Mouse (Mus musculus): ENCODE measurements around the gene B4galt3. TPM values are rescaled to one million over a fixed set of nuclear protein-coding genes. Genes with fewer than 3 reads are reported as not detected.
"Not testable (repeated sequence)": the region's sequence is repeated elsewhere in the genome, so short reads cannot be mapped to it uniquely, and the experiment has no call there.

Gene B4galt3
- total RNA-seq, 2 experiments from 2014 or later = 18.5 to 19.5 TPM

GRCm38 (mm10) chr1:171239992-171240744, 30.0 kb upstream of the B4galt3 start:
- no peak for DNase-seq (ENCODE audit: low spot score in 2 of 2)

GRCm38 (mm10) chr1:171240911-171241310, 29.2 kb upstream of the B4galt3 start:
- no peak for DNase-seq (ENCODE audit: low spot score in 2 of 2)

GRCm38 (mm10) chr1:171241952-171242351, 28.2 kb upstream of the B4galt3 start:
- not testable (repeated sequence) for DNase-seq (ENCODE audit: low spot score in 2 of 2)

DNA sequence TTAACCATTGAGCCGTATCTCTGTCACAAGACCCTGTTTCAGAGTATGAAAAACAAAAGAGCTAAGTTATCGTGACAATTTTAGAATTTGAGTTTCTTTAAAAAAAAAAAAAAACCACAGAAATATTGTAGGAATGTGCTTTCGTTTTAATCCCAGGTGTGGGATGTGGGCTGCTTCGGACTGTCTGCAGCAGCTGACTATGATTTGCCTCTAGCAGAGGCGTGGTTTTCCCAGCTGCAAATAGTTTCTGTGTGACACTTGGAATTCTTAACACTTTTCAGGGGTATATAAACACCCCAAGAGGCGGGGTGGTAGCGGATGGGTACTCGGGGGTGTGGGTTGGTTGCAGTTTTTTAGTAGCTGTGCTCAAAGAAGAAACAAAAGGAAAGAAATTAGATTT, 24.8 kb upstream of the B4galt3 start:
- no peak for DNase-seq (ENCODE audit: low spot score in 2 of 2)

GRCm38 (mm10) chr1:171246709-171247452, 23.2 kb upstream of the B4galt3 start:
- DNase-seq (ENCODE audit: low spot score in 2 of 2) = peak; percentile 97 to 98

DNA sequence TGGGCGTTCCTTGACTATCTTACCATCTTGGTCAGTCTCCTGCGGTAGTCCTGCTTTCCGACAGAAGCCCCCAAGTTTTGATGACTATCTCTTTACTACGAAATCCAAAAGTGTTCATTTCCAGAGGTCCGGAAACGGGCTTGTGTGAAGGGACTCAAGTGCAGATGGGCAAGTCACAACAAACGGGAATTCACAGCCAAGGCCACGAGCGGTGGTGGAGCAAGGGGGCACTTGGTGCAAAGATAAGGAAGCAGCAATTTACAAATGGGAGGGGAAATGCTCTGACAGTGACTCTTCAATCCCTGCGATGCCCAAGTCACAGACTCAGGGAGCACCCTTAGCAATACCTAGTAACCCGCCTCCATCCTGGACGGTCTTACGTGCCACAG, 22.7 kb upstream of the B4galt3 start:
- no peak for DNase-seq (ENCODE audit: low spot score in 2 of 2)

DNA sequence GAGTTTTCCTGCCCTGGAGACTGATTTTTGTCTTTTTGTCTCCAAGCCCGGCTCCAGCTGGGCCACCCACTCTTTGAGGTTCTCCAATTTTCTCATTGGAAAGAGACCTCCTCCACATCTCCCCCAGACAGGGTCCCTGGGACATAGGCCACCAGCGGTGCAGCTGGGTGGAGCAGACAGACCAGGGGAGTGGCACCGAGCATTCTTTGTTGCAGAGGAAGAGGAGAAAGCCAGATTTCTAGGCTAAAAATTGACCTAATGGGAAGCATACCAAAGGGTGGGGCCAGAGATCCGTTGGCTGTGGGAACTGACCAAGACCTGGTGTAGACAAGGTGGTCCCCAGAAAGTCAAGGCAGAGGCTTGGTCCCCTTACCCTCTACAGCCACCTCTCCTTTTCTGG, 22.2 kb upstream of the B4galt3 start:
- DNase-seq (ENCODE audit: low spot score in 2 of 2) = no peak

- DNase-seq (ENCODE audit: low spot score in 2 of 2) = no peak
Measured at GRCm38 (mm10) chr1:171248386-171249226, 21.5 kb upstream of the B4galt3 start.

DNA sequence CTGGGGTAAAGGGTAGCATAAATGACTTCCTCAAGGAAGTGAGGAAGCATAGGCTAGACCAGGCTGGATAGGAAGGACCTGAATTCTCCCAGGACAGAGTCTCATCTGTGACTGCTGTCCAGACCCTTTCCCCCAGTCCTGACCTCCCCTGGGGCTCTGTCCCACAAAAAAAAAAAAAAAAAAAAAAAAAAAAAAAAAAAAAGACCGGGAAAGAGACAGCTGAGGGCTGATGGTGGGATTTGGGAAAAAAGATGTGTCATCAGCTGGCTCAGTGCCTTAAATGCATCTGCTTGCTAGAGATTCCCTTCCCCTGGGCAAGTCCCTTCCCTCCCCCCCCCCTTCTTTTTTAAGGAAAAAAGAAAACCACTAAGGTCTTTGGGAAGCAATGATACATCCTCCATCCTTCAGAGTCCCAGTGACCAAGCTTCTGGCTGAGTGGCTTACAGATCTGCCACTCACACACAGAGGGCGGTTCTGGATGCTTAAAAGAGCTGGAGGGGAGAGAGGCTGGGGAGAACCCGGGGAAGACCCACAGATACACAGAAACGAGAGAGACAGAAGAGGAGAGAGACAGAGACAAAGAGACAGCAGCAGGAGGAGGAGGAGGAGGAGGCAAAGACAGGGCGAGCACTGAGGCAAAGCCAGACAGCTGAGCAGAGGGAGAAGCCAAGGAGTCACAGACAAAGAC, 20.1 kb upstream of the B4galt3 start, which contains the start of gene Adamts4:
Gene Adamts4 (plus strand): TSS at position 509 of the 688 bp plus-strand sequence.
- DNase-seq (ENCODE audit: low spot score in 2 of 2) = peak in 1 of 2 experiments; percentile 67

GRCm38 (mm10) chr1:171250680-171251593, 19.2 kb upstream of the B4galt3 start, which contains the start of gene Ndufs2:
Gene Ndufs2 (minus strand): TSS chr1:171251388.
- DNase-seq (ENCODE audit: low spot score in 2 of 2) = peak in 1 of 2 experiments; percentile 64

- peak in 1 of 2 experiments; percentile 69 for DNase-seq (ENCODE audit: low spot score in 2 of 2)
Measured at GRCm38 (mm10) chr1:171251594-171252324, 18.4 kb upstream of the B4galt3 start.

DNA sequence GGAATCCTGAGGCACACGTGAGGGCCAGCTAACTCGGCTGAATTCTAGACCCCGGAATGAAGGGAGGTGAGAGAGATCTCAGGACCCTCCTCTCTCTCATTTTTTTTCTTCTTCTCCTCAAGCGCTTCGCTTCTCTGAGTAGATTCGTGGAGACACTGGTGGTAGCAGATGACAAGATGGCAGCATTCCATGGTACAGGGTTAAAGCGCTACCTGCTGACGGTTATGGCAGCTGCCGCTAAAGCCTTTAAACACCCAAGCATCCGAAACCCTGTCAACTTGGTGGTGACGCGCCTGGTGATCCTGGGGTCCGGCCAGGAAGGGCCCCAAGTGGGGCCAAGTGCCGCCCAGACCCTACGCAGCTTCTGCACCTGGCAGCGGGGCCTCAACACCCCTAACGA, 17.7 kb upstream of the B4galt3 start:
- no peak for DNase-seq (ENCODE audit: low spot score in 2 of 2)

DNA sequence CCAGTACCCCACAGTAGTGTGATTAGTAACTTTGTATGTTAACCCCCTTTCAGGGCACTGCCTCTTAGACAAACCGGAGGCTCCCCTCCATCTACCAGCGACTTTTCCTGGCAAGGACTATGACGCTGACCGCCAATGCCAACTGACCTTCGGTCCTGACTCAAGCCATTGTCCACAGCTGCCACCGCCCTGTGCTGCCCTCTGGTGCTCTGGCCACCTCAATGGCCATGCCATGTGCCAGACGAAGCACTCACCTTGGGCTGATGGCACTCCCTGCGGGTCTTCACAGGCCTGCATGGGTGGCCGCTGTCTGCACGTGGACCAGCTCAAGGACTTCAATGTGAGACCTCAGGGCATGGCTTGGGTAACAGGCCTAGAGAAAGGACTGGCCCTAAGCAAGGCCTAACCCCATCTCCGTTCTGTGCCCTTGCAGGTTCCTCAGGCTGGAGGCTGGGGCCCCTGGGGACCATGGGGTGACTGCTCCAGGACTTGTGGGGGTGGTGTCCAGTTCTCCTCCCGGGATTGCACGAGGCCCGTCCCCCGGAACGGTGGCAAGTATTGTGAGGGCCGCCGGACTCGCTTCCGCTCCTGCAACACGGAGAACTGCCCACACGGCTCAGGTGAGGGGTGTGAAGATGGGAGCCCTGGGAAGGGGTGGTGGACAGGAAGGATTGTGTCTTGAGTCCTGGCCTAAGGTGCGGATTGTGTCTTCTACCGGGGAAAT, 13.9 kb upstream of the B4galt3 start:
- no peak for DNase-seq (ENCODE audit: low spot score in 2 of 2)

DNA sequence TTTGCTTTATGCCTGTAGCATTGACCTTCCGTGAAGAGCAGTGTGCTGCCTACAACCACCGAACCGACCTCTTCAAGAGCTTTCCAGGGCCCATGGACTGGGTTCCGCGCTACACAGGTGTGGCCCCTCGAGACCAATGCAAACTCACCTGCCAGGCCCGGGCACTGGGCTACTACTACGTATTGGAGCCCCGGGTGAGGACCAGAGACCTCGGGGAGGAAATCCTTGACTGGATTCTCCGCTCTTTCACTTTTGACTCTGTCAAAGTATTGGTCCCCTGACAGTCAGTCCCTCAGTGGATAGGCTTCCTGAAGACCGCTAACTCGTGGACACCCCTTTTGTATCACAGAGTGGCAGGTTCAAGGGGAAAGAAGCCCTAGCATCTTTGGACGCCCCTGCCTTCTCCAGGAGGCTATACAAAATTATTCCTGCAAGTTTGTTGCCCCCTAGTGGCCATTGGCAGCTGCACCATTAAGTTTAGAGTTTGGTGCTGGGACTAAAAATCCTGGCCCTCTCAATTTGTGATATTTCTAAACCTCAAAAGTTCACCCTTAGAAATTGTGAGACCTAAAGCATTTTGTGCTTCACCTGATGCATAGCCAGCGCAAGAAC, 13.1 kb upstream of the B4galt3 start:
- peak in 1 of 2 experiments; percentile 62 for DNase-seq (ENCODE audit: low spot score in 2 of 2)

DNA sequence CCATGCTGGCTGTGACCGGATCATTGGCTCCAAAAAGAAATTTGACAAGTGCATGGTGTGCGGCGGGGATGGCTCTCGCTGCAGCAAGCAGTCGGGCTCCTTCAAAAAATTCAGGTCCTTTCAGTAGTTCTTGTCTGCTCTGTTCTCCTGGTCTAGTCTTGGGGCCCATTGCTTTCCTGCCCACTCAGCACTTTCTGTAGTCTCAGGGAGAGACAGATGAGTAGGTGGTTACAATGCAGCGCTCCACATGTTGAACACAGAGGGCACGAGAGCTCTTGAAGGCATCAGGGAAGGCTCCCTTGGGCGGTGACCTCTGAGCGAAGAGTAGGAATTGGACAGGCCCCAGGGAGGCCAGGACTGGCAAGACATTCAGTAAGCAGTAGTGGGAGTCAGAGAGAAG, 12.3 kb upstream of the B4galt3 start:
- no peak for DNase-seq (ENCODE audit: low spot score in 2 of 2)

DNA sequence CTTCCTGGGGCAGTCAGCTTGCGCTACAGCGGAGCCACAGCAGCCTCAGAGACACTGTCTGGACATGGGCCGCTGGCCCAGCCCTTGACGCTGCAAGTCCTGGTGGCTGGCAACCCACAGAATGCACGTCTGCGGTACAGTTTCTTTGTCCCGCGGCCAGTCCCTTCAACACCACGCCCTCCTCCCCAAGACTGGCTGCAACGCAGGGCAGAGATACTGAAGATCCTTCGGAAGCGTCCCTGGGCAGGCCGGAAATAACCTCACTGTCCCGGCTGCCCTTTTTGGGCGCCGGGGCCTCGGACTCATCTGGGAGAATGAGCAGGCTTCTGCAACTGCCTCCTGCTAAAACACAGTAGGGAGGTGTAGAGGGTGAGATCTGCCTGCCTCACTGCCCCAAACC, 11.2 kb upstream of the B4galt3 start:
- no peak for DNase-seq (ENCODE audit: low spot score in 2 of 2)

- no peak for DNase-seq (ENCODE audit: low spot score in 2 of 2)
Measured at GRCm38 (mm10) chr1:171260316-171260715, 9.8 kb upstream of the B4galt3 start.

DNA sequence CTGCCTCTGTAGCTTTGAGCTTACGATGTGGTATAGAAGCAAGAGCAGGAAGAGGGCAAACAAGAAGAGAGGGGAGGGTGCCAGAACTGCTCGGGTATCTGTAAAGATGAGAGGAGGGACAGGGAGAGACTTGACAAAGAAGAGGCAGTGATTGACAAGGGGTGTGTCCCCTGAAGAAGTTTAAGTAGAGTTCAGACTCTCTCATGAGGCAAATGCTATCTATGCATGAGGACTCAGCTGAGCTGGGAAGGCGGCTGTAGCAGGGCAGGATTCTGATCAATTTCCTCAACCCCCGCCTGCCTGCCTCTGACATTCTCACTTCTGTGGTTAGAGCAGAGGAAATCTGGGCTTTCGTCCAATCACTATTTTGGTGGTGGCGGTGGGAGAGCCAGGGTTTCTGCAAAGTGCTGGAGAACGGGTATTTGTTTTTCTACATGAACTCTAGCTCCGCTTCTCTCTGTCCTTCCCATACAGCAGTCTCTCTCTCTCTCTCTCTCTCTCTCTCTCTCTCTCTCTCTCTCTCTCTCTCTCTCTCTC, 7.5 kb upstream of the B4galt3 start:
- peak in 1 of 2 experiments; percentile 75 for DNase-seq (ENCODE audit: low spot score in 2 of 2)
